Mouse (Mus musculus) NIH3T3 (cell line): ENCODE data around the gene 1810046K07Rik.

Experiments used
- DNase-seq: peaks from one replicate; pipeline ENCODE4 v3.0.0-alpha.2; 2012; ENCODE audit warnings: low read depth

The 1810046K07Rik gene

DNA sequence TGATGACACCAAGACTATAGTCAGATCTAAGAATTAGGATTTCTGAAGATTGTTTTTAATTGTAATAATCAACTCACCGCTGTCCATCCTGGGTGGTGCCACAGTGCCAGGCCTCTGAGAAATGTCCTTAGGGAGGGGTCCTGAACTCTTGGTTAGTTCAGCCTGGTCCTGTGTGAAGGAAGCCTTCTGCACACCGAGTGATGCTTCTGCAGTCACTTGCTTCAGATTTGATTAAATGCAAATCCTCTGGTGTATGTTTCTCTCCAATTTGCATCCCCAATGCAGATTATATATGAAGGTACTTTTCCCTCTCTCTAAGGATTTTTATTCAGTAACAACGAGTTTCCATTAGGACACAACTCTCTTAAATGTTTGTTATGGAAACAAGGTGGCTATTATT lies at the start of gene 1810046K07Rik:
Gene 1810046K07Rik (minus strand): TSS at position 187 of the 400 bp plus-strand sequence.
- no peak for DNase-seq

DNA sequence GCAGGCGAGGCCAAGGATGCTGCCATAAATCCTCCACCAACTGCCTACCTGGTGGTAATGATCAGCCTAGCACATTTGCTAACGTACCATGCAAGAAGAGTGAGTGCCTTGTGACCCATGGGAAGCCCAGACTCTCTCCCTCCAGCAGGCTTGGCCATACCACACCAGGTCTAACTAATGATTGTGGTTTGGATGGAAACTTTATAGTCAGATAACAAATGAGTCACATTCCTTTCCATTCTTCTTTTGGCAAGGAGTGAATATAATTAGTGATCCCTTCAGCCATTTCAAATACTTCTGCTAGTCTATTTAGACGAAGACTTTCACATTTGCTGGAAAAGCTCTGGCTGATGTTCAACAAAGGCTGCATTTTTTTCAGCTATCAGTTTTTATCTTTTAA lies 40.8 kb upstream of the 1810046K07Rik start:
- peak; percentile 29 for DNase-seq

DNA sequence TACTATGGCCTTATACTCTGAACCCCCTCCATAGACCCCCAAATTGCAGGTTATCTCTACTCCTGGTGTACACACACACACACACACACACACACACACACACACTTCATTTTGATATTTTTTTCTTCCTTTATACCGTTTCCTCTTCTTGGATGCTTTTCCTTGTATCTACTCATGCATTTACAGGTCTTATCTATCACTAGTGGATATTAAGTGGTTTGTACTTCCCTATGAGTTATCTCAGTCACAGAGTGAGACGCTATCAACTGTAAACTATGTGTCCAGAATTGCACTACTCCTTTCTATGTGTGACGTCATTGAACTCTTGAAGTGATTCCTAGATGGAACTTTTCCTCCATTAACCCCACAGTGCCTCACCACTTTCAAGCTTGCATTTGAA lies 38.4 kb upstream of the 1810046K07Rik start:
- DNase-seq, result no peak

DNA sequence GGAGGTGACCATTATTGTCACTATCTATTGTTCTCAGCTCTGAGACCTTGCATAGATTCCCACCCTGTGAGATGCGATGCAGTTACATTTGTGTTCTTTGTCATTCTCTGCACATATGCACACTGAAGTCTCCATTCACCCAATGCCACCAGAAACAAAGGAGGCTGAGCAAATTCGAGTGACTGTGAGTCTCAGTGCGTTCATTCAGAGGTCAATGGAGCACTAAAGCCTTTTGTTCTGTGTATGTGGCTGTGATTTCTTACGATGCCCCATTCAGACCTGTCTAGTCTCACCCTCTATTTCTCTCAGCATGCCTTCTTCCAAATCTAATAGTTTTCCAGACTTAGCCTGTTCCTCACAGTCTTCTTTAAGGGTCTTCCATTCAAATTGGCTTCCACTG lies 35.3 kb upstream of the 1810046K07Rik start:
- DNase-seq, result no peak

DNA sequence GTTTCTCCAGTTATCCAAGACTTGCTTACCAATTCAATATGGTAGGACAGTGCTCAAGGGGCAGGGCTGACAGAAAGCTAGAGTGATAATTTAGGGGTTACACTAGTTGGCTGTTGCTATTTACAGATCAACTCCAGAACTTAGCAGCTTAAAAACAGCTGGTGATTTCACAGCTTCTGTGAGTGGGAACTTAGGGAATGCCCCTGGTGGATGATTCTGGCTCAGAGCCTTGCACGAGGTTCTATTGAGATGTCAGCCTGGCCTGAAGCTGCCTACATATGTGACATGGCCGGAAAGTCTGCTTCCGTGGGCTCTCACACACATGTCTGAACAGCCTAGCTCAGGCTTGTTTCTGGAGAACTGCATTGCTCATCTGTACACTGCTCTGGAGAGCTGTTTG lies 24.8 kb upstream of the 1810046K07Rik start:
- no peak for DNase-seq

DNA sequence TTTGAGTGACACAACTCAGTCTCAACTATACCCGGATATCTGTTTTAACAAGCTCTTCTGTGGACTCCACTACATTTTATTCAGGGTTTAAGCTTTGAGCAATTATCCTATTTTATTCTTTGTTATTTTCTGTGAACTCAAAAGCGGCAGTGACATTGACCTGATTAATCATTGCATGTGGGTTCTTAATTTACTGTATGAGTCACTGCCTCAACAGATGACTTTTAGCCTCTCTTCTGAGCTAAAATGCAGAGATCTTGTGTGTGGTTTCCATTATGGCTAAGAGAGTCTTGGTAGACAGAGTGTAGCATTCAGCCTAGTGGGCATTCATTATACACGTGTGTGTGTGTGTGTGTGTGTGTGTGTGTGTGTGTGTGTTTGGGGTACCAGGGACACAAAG lies 24.2 kb upstream of the 1810046K07Rik start:
- no peak for DNase-seq

DNA sequence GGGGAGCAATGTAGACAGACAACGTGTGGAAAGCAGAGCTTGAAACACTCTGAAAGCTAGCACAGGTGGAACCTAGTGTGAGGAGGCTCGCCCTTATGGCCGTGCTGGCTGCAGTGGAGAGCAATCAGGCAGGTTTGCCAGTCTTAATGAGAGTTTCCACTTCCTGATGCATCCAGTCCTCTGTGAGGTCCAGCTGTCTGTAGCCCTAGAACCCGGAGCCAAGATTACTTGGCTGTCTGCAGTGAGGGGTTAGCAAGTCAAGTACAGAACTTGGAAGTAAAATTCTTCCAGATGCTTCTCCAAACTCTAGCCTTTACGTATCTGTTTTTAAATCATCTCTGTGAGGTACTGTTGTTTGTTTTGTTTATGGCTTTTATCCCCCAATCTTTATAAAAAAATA lies 20.7 kb upstream of the 1810046K07Rik start:
- DNase-seq, result no peak

DNA sequence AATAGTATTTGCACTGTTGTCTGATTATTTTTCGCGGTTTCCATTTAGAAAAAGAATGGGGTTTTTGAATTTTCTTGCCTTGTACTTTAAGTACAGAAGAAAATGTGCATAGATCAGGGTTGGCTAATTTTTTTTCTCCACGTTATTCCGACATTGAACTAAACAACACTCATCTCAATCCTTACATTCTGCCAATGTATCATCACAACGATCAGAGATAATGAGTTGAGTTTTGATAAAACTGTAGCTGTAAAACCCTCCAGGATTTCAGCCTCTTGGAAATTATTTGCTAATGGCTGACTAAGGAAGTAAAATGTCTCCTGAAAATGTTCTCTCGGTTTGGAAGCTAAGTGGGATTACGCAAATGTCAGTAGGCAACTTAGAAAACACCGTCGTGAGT lies 17.1 kb upstream of the 1810046K07Rik start:
- DNase-seq, result no peak

DNA sequence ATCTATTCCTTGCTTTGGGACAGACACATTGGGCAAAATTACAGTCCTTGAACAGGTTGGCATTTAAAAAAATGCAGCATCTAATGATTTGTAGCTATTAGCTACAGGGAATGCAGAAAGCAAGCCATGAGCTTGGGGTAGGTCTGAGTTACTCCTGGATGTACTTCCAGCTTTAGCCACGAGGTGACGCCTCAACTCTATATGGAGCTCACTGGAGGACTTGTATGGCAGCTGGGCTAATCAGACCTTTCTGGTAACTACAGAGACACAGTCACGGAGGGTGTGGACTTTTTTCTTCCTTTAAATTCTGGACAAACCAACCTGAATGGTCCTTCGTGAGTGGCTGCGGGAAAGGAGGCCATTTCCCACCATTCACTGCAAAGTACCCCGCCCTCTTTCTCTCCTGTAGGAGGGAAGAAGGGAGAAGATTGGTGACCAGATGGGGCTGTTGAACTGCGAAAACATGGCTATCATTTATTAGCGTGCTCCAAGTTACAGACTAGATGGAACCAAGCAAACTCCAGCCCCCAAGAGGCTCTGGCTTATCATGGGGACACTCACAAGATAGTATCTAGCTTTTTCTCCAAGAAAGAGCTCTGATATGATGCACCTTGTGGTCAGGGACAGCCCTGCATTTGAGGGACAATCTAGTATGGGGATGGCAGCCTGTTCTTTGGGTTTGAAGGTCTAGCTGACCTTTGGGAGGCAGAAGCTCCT lies 6.7 kb upstream of the 1810046K07Rik start:
- peak; percentile 89 for DNase-seq

DNA sequence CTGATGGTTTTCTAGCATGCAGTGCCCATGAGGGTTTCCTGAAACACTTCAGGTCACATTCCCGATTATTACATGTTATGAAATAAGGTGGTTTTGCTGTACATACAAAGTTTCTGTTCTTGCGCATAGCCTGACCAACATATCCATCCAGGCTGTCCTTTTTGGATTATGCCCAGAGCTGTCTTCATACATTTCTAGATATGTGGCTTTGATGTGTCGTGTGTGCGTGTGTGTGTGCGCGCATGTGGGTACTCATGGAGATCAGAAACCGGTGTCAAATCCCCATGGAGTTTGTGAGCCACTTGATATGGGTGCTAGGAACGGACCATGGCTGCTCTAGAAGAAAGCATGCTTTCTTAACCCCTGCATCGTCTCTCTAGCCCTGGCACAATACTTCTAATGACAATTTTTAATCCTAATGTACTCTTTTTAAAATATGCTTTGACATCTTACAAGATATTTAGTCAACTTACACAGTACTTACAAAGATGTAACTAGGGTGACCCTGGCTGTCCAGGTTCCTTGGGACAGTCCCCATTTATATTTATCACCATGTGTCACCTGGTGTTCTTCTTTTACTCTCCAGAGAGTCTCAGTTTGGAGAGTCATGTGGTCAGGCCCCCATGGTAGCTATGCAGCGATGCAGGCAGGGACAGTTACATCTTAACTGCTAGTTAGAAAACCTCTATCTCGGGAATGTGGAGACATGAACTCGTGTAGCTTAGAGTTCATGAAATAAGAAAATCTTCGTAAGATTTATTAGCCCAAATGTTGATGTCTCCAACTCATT lies 2.9 kb upstream of the 1810046K07Rik start:
- DNase-seq, result no peak

DNA sequence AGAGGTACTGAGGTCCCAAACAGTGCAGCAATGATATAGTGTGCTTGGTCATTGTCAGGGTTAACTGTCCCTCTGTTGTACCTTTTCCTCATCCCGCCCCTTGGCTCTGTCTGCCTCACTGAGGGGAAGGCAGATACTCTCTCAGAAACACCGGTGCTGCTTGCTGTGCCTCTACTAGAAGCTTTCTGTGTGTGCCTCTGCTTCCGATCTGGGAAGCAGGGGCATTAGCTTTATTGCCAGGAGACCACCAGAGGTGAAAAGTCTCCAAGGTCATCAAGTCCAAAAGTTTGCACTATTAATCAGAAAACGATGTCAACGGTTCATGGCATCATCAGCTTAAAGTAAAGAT lies 1.2 kb downstream of the 1810046K07Rik start:
- no peak for DNase-seq

DNA sequence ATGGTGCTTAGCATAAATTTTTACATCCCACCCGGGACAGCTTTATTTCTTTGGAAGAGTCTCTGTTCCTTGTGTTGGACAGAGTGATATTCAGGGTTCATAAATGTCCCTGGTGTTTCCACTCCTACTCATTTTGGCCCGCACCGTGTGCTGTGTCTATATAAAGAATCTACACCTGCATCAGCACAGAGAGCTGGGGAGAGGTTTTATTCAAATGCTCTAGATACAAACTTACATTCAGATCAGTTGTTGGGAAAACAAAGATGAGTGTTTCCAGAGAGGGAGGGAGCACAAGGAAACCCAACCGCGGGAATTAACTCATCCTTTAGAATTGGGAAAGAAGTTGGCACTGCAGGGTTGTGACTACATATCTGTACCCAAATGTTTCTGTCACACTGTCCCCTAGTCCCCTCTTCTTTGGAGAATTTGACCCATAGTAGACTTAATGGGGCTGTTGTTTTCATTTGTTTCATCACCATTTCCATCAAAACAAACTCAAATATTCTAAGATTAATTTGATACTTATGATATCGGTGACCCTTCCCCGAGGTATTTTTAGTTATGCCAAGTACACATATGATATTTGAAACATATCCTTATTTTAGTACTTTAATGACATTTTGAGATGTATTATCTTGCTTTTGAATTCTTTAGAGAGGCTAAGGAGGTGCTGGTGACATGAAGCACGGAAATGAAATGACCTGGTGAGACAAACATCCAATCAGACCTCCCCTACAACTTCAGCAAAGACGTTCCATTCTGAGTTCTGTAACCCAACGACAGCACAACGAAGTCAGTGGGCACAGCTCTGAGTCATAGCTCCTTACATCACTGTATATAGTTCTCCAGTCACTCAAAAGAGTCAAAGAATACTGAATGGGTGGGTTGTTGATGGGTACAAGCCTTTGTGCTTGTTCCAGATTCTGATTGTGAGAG lies 1.8 kb downstream of the 1810046K07Rik start:
- DNase-seq, result no peak

DNA sequence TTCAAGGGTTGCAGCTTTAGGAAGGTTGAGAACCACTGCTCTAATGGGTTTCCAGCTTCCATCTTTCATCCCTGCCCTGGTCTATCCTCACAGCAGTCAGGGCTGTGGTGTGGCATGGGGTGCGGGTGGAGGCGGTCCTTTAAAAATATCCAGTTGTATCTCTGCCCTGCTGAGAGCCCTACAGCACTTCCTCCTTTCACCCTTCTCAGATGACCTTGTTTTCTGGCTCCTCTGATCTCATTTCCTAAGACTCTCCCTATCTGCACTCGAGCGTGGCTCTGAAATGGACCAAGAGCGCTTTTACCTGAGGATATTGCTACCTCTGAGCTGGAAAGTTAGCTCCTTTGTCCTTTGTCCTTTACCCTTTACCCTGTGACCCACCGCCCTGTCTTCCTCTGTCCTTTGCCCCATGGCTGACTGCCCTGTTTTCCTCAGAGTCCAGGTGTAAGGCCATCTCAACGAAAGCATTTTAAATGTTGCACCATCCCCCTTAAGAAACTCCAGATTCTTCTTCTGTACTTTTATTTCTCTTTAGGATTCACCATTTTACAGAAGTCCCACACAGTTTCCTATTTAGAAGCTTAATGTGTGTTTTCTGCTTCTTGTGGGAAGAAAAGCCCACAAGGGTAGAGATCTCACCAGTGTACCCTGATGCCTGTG lies 4.2 kb downstream of the 1810046K07Rik start:
- DNase-seq, result no peak

DNA sequence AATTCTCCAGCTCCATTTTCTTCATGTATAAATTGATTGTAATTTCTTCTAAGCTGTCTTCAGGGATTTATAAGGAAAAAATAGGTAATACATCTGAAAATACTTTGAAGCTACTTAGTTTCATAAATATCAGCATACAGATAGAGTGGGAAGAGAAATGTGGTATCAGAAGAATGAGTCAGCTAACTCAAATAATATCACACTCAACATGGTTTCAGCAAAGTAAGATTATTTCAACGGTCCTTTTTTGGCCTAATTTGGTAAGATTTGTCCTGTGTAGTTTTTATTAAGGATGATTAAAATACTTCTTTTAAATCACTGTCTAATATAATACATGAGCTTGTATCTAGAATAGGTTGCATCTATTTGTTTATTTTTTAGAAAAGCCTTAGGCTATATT lies 8.6 kb downstream of the 1810046K07Rik start:
- DNase-seq, result no peak

DNA sequence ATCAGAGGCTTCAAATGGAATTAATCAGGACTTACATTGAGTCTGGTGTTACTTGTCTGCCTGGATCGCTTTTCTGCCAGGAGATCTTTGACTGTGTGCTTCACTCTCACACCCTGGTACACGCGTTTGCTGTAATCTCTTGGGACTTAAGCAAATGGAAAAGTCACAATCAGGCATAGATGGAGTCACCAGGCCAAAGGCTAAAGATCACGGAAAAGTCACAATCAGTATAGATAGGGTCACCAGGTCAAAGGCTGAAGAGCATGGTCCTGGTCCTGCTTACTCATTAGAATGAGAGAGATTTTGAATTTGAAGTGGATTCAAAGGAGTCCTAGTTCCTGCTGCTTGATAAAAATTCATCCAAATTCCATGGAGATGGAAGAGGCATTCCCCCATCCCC lies 10.5 kb downstream of the 1810046K07Rik start:
- no peak for DNase-seq

DNA sequence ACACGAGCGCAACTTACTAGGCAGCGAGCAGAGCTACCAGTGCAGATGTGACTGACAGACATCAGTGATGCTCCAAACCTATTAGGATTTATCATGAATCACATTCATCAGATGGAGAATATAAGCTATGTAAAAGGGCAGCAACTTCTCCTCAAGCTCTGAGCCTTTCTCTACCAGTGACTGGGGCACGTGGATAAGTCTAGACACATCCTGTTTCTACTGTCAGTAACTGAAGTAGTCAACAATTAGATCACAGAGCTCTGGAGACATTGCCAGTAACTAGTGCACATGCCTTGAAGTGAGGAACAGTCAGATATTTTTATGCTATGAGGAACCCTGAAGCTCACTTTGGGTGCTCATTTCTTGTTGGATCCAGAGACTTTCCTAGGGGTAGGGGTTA lies 11.4 kb downstream of the 1810046K07Rik start:
- DNase-seq, result no peak

DNA sequence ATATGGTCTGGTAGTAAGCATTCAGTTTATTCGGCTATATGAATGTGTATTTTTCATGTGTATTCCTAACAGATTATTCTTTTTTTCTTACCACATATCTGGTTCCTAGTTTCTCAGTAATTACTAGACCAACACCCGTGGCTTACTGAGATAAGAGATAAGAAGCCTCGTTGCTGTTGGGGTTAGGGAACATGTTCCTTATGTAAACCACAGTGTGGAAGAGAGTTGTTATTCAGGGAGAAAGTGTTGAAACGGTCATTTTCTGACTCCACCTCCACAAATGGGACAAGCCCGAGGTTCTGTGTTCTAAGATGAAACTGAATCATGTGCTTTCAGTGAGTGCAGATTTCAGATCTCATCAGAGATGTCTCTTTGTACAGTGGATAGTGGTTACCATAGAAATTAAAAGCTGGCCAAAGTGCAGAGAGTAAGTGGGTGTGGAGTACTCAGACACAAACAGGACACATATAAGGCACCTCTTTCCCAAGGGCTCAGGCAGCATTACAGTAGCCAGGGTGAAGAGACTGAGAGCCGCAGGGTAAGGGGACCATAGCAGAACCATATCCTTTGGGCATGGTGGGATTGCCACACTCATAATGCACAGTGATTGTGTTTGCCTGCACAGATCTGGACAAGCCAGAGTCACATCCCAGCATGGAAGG lies 13.2 kb downstream of the 1810046K07Rik start:
- DNase-seq, result no peak

DNA sequence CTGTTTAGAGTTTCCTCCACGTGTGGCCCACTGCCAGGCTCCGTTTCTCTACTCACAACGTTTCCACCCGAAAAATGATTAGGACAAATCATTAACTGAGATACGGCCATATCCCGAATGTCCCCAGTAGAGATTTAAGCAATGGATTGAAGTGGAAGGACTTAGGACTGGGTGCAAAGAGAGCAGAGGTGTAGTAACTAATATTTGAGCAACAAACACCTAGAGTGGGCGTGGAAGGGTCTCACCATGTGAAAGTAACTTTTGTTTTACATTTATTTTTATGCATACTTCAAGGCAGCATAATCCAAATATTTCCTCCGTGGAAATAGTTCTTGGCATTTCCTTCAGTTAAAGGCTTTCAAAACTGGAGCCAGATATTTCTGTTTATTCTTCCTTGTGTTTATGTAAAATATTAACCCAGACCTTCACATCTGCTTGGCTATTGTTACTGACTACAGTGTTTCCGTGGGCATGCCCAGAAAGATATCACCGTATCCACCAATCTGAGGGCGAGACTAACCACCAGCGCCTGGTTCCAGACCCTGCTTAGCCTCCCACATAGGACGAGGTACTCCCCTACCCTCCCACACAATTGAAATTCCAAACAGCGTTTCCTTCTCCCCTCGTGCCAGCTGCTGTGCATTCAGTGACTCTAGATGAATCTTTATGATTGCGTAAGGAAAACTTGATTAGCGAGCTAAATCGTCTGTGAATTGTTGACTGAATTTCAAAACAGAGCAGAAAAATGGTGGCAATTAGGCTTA lies 16.0 kb downstream of the 1810046K07Rik start:
- DNase-seq, result no peak

DNA sequence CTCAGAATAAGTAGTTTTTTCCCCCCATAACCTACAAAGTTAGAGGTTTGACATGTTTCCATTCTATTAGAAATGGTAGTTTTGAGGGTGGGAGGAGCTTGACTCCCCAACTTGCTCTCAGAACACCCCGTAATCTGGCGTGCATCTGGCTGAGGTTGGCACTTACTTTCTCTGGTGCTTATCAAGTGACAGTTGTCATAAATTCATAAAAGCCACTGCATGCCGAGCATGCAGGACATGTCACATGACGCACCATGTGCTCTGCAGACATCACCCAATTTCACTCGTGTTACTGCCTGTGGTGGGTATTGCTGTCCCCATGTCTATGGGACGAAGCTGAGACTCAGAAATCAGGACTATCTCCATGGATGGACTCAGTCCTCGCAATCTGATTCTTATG lies 18.2 kb downstream of the 1810046K07Rik start:
- DNase-seq, result no peak

DNA sequence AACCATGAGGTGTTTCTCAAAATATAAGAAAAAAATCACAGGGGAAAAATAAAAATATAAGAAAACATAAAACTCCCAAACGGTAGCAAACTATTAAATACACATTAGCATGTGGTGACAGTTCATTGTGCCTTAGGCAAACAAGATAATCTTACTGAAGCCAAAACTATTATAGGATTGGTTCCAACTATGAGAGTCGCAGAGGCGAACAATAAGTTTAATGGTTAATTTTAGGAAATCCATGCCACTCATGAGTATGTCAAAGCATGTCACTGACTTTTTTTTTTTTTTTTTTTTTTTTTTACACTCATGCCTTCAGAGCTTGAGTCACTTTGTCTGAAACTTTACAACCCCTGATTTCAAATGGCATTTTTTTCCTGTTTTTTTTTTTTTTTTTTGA lies 22.4 kb downstream of the 1810046K07Rik start:
- DNase-seq, result no peak

DNA sequence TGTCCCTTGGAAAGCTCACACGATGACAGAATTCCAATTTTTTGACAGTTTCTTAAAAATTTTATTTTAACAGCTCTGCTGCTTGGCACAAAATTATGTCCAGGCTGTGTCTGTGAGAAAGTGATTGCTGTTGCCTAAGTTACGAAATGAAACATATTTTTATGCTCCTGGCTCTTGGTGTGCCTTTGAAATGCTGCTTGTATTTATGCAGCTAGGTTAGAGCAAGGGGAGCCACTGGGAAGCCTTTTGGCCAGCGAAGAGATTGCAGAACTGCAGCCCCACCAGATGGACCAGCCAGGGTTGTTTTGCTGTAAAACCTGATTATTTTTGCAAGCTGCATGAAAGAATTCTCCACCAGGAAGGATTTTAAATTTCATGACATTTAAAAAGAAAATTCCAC lies 23.6 kb downstream of the 1810046K07Rik start:
- DNase-seq, result no peak
